Mouse (Mus musculus) midbrain, embryonic 12.5 days (tissue): ENCODE data around the gene Spcs2. TPM values are rescaled to one million over a fixed set of nuclear protein-coding genes. Genes with fewer than 3 reads are reported as not detected.

Source experiments
- ATAC-seq: fragments of 200-750 bp; cut with Nextera tagmentation; 2 replicates; pipeline ENCODE4 v1.8.0; 2017; ENCODE audit warnings: low read depth, moderate TSS enrichment, moderate library complexity; ENCODE audit not compliant: low FRiP score
- H3K27ac ChIP-seq: fragments of 300-500 bp; sonication (generic); replicated peaks from 2 replicates; pipeline ENCODE4 v1.5.1; 2016; ENCODE audit warnings: mild to moderate bottlenecking
- H3K27me3 ChIP-seq: fragments of 300-500 bp; sonication (generic); 2 replicates; pipeline ENCODE4 v1.6.1; 2016; ENCODE audit warnings: mild to moderate bottlenecking
- H3K36me3 ChIP-seq: fragments of 300-500 bp; sonication (generic); 2 replicates; pipeline ENCODE4 v1.6.1; 2016
- H3K4me1 ChIP-seq: fragments of 300-500 bp; sonication (generic); 2 replicates; pipeline ENCODE4 v1.6.1; 2016
- H3K4me2 ChIP-seq: fragments of 300-500 bp; sonication (generic); replicated peaks from 2 replicates; pipeline ENCODE4 v1.6.1; 2016; ENCODE audit warnings: mild to moderate bottlenecking, moderate library complexity
- H3K4me3 ChIP-seq: fragments of 300-500 bp; sonication (generic); 2 replicates; pipeline ENCODE4 v1.5.1; 2016; ENCODE audit warnings: mild to moderate bottlenecking
- H3K9ac ChIP-seq: fragments of 300-500 bp; sonication (generic); replicated peaks from 2 replicates; pipeline ENCODE4 v1.6.1; 2016; ENCODE audit warnings: mild to moderate bottlenecking, moderate library complexity
- H3K9me3 ChIP-seq: fragments of 300-500 bp; sonication (generic); 2 replicates; pipeline ENCODE4 v1.6.1; 2016; ENCODE audit warnings: mild to moderate bottlenecking
- WGBS: fragments of 180-500 bp; shearing (Covaris S2); methylation state at CpG from one replicate; pipeline ENCODE4 v1.1.7; 2016; 5-methylcytosine and 5-hydroxymethylcytosine counted together
- polyA plus RNA-seq: library from polyadenylated mRNA; unstranded; fragments of >200 nt; fragmentation: Nextera tagmentation; extraction: Ambion mirVana; gene quantifications from 2 replicates; pipeline ENCODE4 v1.2.1, GENCODE M21; 2016

The Spcs2 gene
- polyA plus RNA-seq, 1 experiment from 2014 or later = 326 TPM

DNA sequence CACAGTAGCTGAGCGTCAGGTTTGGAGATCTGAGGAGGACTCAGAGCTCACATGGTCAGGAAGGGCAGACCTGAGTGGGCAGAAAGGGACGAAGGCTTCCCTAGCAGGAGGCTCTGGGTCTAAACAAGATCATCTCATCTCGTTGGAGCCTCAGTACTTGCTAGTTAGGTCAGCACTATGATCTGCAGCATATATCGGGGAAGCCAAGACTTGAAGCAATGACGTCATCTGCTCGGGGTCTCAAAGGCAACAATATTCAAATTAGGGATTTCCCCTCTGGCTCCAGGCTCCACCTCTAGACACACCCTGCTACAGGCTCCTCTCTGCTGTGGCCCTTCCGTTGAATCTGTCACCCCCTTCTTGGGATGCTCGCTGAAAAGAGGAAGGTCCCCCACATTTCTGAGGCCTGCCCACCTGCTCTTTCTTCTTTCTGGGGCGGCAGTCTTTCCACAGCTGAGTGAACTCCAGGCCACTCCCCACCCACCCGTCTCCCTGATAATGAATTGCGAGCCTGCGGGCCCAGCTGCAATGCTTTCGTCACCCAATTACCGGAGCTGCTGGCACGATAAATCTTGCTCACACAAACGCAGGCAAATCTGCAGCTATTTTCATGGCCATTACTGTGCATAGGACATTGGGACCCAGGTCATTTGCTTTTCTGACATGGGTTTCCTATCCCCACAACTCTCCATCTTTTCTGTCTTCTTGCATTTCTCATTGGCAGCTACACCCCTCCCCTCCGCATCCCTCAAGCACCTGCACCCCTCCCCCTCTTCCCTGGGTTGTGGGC, 67.9 kb downstream of the Spcs2 start:
- H3K36me3 ChIP-seq = no peaks in the 10 kb centered on the region
- H3K9ac ChIP-seq = 0 out of 2 replicates have a peak overlapping the region, but pooled peaks have one; percentile 39
- peak overlapping the region; percentile 52 for H3K4me2 ChIP-seq
- WGBS = 12% methylated on average over 17 of the region's 17 CpGs
- ATAC-seq = peak; percentile 61
- H3K27ac ChIP-seq = peak overlapping the region; percentile 57
- H3K4me3 ChIP-seq = peak overlapping the region; percentile 22; the same call in 1 of the 2 replicates
- peaks cover 12% of the 10 kb centered on the region; the same call in 1 of the 2 replicates for H3K27me3 ChIP-seq
- H3K9me3 ChIP-seq = peaks cover 3% of the 10 kb centered on the region; the same call in 1 of the 2 replicates
- peaks cover 12% of the 10 kb centered on the region for H3K4me1 ChIP-seq

DNA sequence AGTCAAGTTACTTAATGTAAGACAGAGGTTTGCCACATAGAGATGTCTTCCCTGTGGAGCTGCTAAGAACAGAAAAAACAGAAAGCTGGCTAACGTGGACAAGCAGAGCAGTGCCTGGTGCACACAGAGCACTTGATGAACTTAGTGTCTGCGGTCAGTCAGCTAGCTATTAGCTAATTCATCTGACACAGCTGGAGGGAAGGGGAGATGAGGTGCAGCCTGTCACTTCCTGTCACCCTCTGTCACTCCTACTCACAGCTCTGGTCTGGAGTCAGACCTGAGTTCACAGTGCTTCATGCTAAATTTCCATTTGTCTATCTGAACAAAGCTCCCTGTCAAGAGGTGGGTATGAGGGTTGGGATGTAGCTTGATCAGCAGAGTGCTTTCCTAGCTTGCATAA, 69.2 kb downstream of the Spcs2 start:
- Histone ChIP-seq H3K9me3 (peaks cover 3% of the 10 kb centered on the region; the same call in 1 of the 2 replicates), H3K4me2 (no peak overlapping the region), H3K27me3 (peaks cover 12% of the 10 kb centered on the region; the same call in 1 of the 2 replicates), H3K9ac (no peak overlapping the region), H3K4me1 (peaks cover 12% of the 10 kb centered on the region), H3K27ac (no peak overlapping the region), H3K36me3 (no peaks in the 10 kb centered on the region), H3K4me3 (no peak overlapping the region)
- 68% methylated on average over 2 of the region's 2 CpGs for WGBS
- ATAC-seq = no peak

DNA sequence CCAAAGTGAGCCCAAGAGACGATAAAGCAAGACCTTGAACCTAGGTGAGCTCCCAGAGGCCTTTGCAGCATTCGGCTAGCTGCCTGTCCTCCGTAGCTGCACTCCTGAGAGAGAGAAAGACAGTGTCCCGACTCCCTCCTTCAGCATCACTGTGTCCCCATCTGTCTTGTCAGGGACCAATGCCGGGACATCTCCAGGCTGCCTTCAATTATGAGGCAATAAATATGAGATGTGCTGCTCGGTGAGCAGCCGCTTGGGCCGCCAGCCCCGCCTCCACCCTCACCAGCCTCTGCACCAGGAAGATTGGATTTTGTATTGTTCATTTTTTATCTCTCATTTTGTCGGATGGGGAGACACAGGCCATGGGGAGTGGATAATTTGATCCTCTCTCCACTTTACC, 72.4 kb downstream of the Spcs2 start:
- Histone ChIP-seq H3K27me3 (no peaks in the 10 kb centered on the region), H3K36me3 (no peaks in the 10 kb centered on the region), H3K4me1 (peaks cover 20% of the 10 kb centered on the region), H3K9me3 (peaks cover 3% of the 10 kb centered on the region; the same call in 1 of the 2 replicates), H3K4me3 (no peak overlapping the region), H3K27ac (no peak overlapping the region), H3K4me2 (no peak overlapping the region), H3K9ac (no peak overlapping the region)
- no peak for ATAC-seq
- WGBS = 80% methylated on average over 10 of the region's 10 CpGs

DNA sequence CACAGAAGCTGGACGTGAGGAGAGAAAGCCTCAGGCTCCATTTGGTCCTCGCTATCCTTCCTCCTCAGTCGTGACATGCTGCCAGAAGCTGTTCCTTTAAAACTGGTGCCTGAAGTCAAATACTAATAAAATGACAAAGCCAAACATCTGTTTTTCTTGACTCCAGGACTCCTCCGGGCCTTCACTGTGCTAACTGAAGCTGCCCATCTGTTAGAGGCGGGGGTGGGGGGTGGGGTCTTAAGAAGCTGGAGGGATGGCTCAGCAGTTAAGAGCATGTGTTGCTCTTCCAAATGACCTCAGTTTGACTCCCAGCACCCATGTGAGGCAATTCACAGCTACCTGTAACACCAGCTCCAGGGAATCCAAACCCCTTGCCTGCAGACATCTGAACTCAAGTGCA, 74.7 kb downstream of the Spcs2 start:
- H3K4me1 ChIP-seq = peaks cover 12% of the 10 kb centered on the region
- H3K27me3 ChIP-seq = no peaks in the 10 kb centered on the region
- ATAC-seq = no peak
- no peak overlapping the region for H3K27ac ChIP-seq
- H3K9me3 ChIP-seq = peaks cover 3% of the 10 kb centered on the region; the same call in 1 of the 2 replicates
- H3K36me3 ChIP-seq = no peaks in the 10 kb centered on the region
- H3K4me3 ChIP-seq = no peak overlapping the region
- H3K4me2 ChIP-seq = no peak overlapping the region
- 70% methylated on average over 5 of the region's 5 CpGs for WGBS
- H3K9ac ChIP-seq = no peak overlapping the region

DNA sequence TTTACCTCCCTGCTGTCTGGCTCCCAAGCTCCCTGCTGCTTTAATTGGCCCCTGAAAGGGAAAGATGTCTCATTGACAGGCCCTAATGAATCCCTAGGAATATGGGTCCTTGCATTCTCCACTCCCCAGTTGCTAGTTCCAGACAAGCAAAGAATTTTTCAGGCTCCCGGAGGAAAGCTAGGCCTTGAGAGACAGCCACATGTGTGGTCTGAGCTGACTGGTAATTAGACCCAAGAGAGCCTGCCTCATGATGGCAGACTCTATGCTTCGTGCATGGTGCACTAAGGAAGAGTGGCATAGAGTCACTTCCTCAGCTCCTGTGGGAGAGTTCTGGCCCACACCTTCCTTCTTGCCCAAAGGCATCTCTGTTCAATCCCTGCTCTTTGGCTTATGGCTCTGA, 75.3 kb downstream of the Spcs2 start:
- no peak overlapping the region for H3K4me2 ChIP-seq
- no peaks in the 10 kb centered on the region for H3K36me3 ChIP-seq
- H3K27me3 ChIP-seq = no peaks in the 10 kb centered on the region
- no peak overlapping the region for H3K27ac ChIP-seq
- no peak for ATAC-seq
- WGBS = 58% methylated on average over 2 of the region's 2 CpGs
- no peak overlapping the region for H3K9ac ChIP-seq
- no peak overlapping the region for H3K4me3 ChIP-seq
- H3K9me3 ChIP-seq = no peaks in the 10 kb centered on the region
- H3K4me1 ChIP-seq = peaks cover 12% of the 10 kb centered on the region

Other genes starting within 250 kb of the Spcs2 start
- 0.59 and 0.92 TPM in 2 replicates for gene Tpbgl, start 236.4 kb downstream of the Spcs2 start, polyA plus RNA-seq
- 3.4 and 3.7 TPM in 2 replicates for gene Slco2b1, start 152.1 kb downstream of the Spcs2 start, polyA plus RNA-seq
- not detected in 2 replicates for gene Olfr520, start 133.2 kb downstream of the Spcs2 start, polyA plus RNA-seq
- gene Olfr521, start 100.0 kb downstream of the Spcs2 start, polyA plus RNA-seq = not detected in 2 replicates
- 1.5 and 1.7 TPM in 2 replicates for gene Neu3, start 35.0 kb downstream of the Spcs2 start, polyA plus RNA-seq
- 0.55 and 0.82 TPM in 2 replicates for gene Xrra1, start 4.3 kb downstream of the Spcs2 start, polyA plus RNA-seq
- gene Rnf169, start 117.0 kb upstream of the Spcs2 start, polyA plus RNA-seq = 7.4 and 7.8 TPM in 2 replicates
- gene Chrdl2, start 142.7 kb upstream of the Spcs2 start, polyA plus RNA-seq = not detected in 2 replicates